Mouse (Mus musculus): ENCODE measurements around the gene Fggy. TPM values are rescaled to one million over a fixed set of nuclear protein-coding genes. Genes with fewer than 3 reads are reported as not detected.

The Fggy gene
- total and polyA plus RNA-seq, 3 experiments, result 3.8 to 9.7 (median 7.4) TPM

DNA sequence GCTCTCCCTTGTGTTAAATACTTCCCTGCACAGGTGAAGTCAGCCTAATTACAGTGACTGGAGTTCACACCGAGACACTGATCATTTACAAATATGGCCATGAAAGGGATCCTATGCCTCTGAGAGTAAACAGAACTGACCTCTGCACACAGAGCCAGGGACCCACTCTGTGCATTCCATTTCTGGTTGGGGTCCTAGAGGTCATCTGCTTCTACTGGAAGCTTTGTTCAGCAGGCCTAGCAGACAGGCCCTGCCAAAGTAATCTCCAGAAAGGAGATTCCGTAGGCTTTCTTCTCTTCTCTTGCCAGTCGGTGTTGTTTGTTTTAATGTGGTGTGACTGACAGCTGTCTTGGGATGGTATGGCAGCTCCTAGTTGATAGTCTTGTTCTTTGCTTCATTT lies 101.7 kb downstream of the Fggy start:
- H3K27me3 ChIP-seq (ENCODE audit: control insufficient read depth, insufficient read depth, low read length), result no peaks in the 10 kb centered on the region
- intact Hi-C loops (cut with DNase I), result no loop called here
- H3K36me3 ChIP-seq (ENCODE audit: control insufficient read depth, insufficient read depth, low read length), result peaks cover 14% of the 10 kb centered on the region
- H3K9ac ChIP-seq (ENCODE audit: low read depth, low read length), result no peak overlapping the region
- H3K79me2 ChIP-seq (replicated peaks; ENCODE audit: control insufficient read depth, insufficient read depth, low read length), result no peaks in the 10 kb centered on the region
- 46% methylated on average over 3 of the region's 3 CpGs for WGBS
- no peak for DNase-seq
- no peak overlapping the region for H3K4me3 ChIP-seq
- peaks cover 8% of the 10 kb centered on the region for H3K4me1 ChIP-seq (ENCODE audit: control insufficient read depth, insufficient read depth, low read length)
- H3K27ac ChIP-seq, result peak overlapping the region; percentile 61
- no peak for TF ChIP-seq POLR2A (IDR thresholded peaks at IDR 0.05; ENCODE audit: insufficient read depth, low read depth, low read length)
- no peak for TF ChIP-seq CTCF (IDR thresholded peaks at IDR 0.05)
- no peak for TF ChIP-seq EP300 (IDR thresholded peaks at IDR 0.05; ENCODE audit: insufficient read depth, low read depth, low read length)

DNA sequence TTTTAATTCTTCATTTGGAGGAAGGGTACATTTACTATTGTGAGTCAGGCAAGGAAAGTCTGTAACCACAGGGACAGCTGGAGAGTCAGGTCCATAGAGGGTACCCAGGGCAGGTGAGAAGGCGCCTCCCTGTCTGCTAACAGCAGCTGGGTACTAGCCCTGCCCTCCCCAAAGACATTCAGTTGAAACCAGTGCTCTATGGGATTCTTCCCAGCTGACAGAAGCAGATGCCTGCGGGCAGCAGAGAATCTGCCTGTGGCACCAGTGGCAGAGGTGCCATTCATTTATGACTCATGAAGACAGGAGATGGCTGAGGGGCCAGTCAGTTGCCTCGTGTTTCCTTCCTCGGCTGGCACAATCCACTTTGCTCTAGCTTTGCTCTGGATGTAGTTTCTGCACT lies 106.3 kb downstream of the Fggy start:
- no peaks in the 10 kb centered on the region for H3K27me3 ChIP-seq (ENCODE audit: control insufficient read depth, insufficient read depth, low read length)
- intact Hi-C loops (cut with DNase I), result no loop called here
- H3K36me3 ChIP-seq (ENCODE audit: control insufficient read depth, insufficient read depth, low read length), result peaks cover 12% of the 10 kb centered on the region
- no peak overlapping the region for H3K27ac ChIP-seq
- H3K9ac ChIP-seq (ENCODE audit: low read depth, low read length), result no peak overlapping the region
- TF ChIP-seq POLR2A (IDR thresholded peaks at IDR 0.05; ENCODE audit: insufficient read depth, low read depth, low read length), result no peak
- TF ChIP-seq EP300 (IDR thresholded peaks at IDR 0.05; ENCODE audit: insufficient read depth, low read depth, low read length), result no peak
- TF ChIP-seq CTCF (IDR thresholded peaks at IDR 0.05), result no peak
- peaks cover 8% of the 10 kb centered on the region for H3K4me1 ChIP-seq (ENCODE audit: control insufficient read depth, insufficient read depth, low read length)
- H3K79me2 ChIP-seq (replicated peaks; ENCODE audit: control insufficient read depth, insufficient read depth, low read length), result no peaks in the 10 kb centered on the region
- H3K4me3 ChIP-seq, result no peak overlapping the region
- 76% methylated on average over 4 of the region's 4 CpGs for WGBS
- DNase-seq, result no peak

DNA sequence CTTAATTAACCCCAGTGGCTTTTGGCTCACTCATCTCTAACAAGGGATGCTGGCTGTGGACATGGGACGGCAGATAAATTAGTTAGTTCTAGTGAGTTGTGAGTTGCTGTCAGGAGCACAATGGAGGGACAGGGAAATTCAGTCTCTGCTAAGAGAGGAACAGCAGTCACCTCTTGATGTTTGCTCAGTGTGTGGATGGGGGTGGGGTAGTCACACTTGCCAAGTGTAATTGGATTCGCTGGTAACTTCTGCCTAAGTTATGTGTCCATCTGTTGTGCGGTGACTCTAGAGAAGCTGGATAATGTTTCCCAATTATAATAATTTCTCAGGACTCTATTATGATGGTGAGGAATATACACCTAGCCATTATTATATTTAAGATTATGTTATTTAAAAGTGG lies 107.0 kb downstream of the Fggy start:
- peaks cover 4% of the 10 kb centered on the region for H3K4me1 ChIP-seq (ENCODE audit: control insufficient read depth, insufficient read depth, low read length)
- H3K79me2 ChIP-seq (replicated peaks; ENCODE audit: control insufficient read depth, insufficient read depth, low read length), result no peaks in the 10 kb centered on the region
- intact Hi-C loops (cut with DNase I), result no loop called here
- no peak for DNase-seq
- no peak overlapping the region for H3K9ac ChIP-seq (ENCODE audit: low read depth, low read length)
- no peak overlapping the region for H3K27ac ChIP-seq
- peaks cover 6% of the 10 kb centered on the region for H3K36me3 ChIP-seq (ENCODE audit: control insufficient read depth, insufficient read depth, low read length)
- no peak overlapping the region for H3K4me3 ChIP-seq
- H3K27me3 ChIP-seq (ENCODE audit: control insufficient read depth, insufficient read depth, low read length), result no peaks in the 10 kb centered on the region
- WGBS, result 89% methylated on average over 3 of the region's 3 CpGs
- TF ChIP-seq CTCF (IDR thresholded peaks at IDR 0.05) (no peak), EP300 (IDR thresholded peaks at IDR 0.05; ENCODE audit: insufficient read depth, low read depth, low read length) (no peak), POLR2A (IDR thresholded peaks at IDR 0.05; ENCODE audit: insufficient read depth, low read depth, low read length) (no peak)

DNA sequence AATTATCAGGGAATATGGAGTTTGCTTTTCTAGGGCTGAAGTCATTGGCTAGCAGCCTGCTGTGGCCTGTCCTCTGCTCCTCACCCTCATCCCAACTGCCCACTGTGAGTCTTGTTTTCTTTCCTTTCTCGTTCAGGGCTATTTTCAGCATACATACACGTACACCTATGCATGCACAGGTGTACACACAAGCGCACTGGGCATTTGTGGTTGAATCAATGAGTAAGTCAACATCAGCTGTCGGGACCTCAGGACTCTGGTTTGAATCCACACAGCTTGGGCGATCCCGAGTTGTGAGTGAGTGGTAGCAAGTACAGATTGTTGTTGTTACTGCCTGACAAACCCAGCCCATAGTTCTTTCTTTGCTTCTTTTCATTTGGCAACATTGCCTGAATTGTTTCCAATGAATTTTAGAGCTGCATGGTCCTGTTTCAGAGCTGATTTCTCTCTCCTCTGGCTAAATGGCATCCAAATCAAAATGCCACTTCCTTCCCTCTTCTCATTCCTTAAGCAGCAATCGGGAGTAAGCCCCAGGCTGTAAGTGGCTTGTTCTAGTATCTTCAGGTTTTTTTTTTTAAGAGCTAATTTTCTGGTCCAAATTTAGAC lies 109.1 kb downstream of the Fggy start:
- H3K4me3 ChIP-seq, result no peak overlapping the region
- TF ChIP-seq EP300 (IDR thresholded peaks at IDR 0.05; ENCODE audit: insufficient read depth, low read depth, low read length) (no peak), CTCF (IDR thresholded peaks at IDR 0.05) (no peak), POLR2A (IDR thresholded peaks at IDR 0.05; ENCODE audit: insufficient read depth, low read depth, low read length) (no peak)
- H3K27me3 ChIP-seq (ENCODE audit: control insufficient read depth, insufficient read depth, low read length), result no peaks in the 10 kb centered on the region
- no peak overlapping the region for H3K9ac ChIP-seq (ENCODE audit: low read depth, low read length)
- peaks cover 1% of the 10 kb centered on the region for H3K4me1 ChIP-seq (ENCODE audit: control insufficient read depth, insufficient read depth, low read length)
- no peak overlapping the region for H3K27ac ChIP-seq
- 74% methylated on average over 7 of the region's 7 CpGs for WGBS
- no peak for DNase-seq
- H3K79me2 ChIP-seq (replicated peaks; ENCODE audit: control insufficient read depth, insufficient read depth, low read length), result no peaks in the 10 kb centered on the region
- intact Hi-C loops (cut with DNase I), result no loop called here
- no peaks in the 10 kb centered on the region for H3K36me3 ChIP-seq (ENCODE audit: control insufficient read depth, insufficient read depth, low read length)

DNA sequence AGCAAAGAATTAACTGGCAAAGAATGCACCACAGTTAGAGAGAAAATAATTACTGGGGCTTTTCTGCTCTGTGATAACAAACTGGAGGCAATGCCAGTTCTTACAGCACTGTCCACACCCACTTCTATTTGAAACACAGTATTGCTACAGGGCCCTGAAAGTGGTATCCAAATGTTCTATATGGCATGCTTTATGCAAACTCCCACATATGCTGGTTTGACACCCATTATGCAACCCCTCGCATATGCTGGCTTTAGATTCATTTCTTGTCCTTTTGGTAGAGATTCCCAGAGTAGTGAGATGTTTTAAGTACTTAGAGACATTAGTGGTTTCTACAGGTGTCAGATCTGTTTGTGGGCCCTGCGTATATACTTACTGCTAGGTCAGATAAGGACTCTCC lies 109.6 kb downstream of the Fggy start:
- no peak for DNase-seq
- H3K79me2 ChIP-seq (replicated peaks; ENCODE audit: control insufficient read depth, insufficient read depth, low read length), result no peaks in the 10 kb centered on the region
- H3K4me3 ChIP-seq, result no peak overlapping the region
- peaks cover 1% of the 10 kb centered on the region for H3K4me1 ChIP-seq (ENCODE audit: control insufficient read depth, insufficient read depth, low read length)
- WGBS, result 87% methylated on average over 2 of the region's 2 CpGs
- H3K27ac ChIP-seq, result no peak overlapping the region
- no peaks in the 10 kb centered on the region for H3K36me3 ChIP-seq (ENCODE audit: control insufficient read depth, insufficient read depth, low read length)
- no peaks in the 10 kb centered on the region for H3K27me3 ChIP-seq (ENCODE audit: control insufficient read depth, insufficient read depth, low read length)
- intact Hi-C loops (cut with DNase I), result no loop called here
- TF ChIP-seq CTCF (IDR thresholded peaks at IDR 0.05) (no peak), EP300 (IDR thresholded peaks at IDR 0.05; ENCODE audit: insufficient read depth, low read depth, low read length) (no peak), POLR2A (IDR thresholded peaks at IDR 0.05; ENCODE audit: insufficient read depth, low read depth, low read length) (no peak)
- H3K9ac ChIP-seq (ENCODE audit: low read depth, low read length), result no peak overlapping the region

DNA sequence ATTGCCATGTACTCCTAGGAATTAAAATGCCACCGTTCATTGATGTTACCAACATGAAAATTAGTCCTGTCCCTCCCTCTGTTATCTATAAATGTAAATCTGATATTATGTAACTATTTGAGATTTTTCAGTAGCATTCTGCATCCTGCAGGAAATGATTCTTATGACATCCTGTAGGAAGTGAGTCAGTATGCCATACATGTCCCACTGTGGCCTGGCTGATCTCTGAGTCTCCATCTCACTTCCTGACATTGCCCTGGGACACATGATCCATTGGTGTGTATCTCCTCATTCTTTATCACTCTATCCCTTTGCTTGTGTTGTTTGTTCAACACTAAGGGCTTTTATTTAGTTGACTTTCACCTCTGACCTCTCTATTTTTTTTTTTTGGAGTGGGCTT lies 110.3 kb downstream of the Fggy start:
- intact Hi-C loops (cut with DNase I), result no loop called here

More for the DNA sequence above, 110.3 kb downstream of the Fggy start:
- H3K4me3 ChIP-seq, result no peak overlapping the region
- no peaks in the 10 kb centered on the region for H3K27me3 ChIP-seq (ENCODE audit: control insufficient read depth, insufficient read depth, low read length)
- WGBS, result 61% methylated on average over 1 of the region's 1 CpGs
- no peaks in the 10 kb centered on the region for H3K79me2 ChIP-seq (replicated peaks; ENCODE audit: control insufficient read depth, insufficient read depth, low read length)
- TF ChIP-seq POLR2A (IDR thresholded peaks at IDR 0.05; ENCODE audit: insufficient read depth, low read depth, low read length) (no peak), EP300 (IDR thresholded peaks at IDR 0.05; ENCODE audit: insufficient read depth, low read depth, low read length) (no peak), CTCF (IDR thresholded peaks at IDR 0.05) (no peak)
- no peaks in the 10 kb centered on the region for H3K36me3 ChIP-seq (ENCODE audit: control insufficient read depth, insufficient read depth, low read length)
- no peak overlapping the region for H3K27ac ChIP-seq
- no peak overlapping the region for H3K9ac ChIP-seq (ENCODE audit: low read depth, low read length)
- H3K4me1 ChIP-seq (ENCODE audit: control insufficient read depth, insufficient read depth, low read length), result peaks cover 1% of the 10 kb centered on the region
- DNase-seq, result no peak
